Mouse (Mus musculus): ENCODE results near the gene Trim26. TPM values are rescaled to one million over a fixed set of nuclear protein-coding genes. Genes with fewer than 3 reads are reported as not detected.

Gene Trim26
- polyA plus RNA-seq (2012; fragmentation: generic; extraction: Trizol): 10 to 100 TPM in 1 of 2 experiments, 1 to 10 TPM in 1; 8.2 to 32.7 TPM

GRCm38 (mm10) chr17:36836874-36837647 is at the start of gene Trim26:
Gene Trim26, plus strand, starts transcription at chr17:36837134.

GRCm38 (mm10) chr17:36811871-36812270 is 25.1 kb upstream of the Trim26 start, which contains the start of gene H2-M10.6:
Gene H2-M10.6, plus strand, starts transcription at chr17:36812171.

GRCm38 (mm10) chr17:36866719-36867527 is 30.0 kb downstream of the Trim26 start, which contains the start of gene Trim15:
Gene Trim15, minus strand, starts transcription at chr17:36867210.

GRCm38 (mm10) chr17:36869284-36869954 is 32.5 kb downstream of the Trim26 start, which contains the start of gene Trim10:
Gene Trim10, plus strand, starts transcription at chr17:36869574.

GRCm38 (mm10) chr17:36890073-36890903 is 53.4 kb downstream of the Trim26 start, which contains the start of gene Trim40:
Gene Trim40, minus strand, starts transcription at chr17:36890123.

GRCm38 (mm10) chr17:36897552-36898205 is 60.7 kb downstream of the Trim26 start, which contains the start of gene Trim31:
Gene Trim31, plus strand, starts transcription at chr17:36898118.

Other genes with a start within 250 kb of the Trim26 start
- not detected for gene H2-M9, start 194.5 kb upstream of the Trim26 start, polyA plus RNA-seq (2012; fragmentation: generic; extraction: Trizol)
- not detected for gene H2-M1, start 164.9 kb upstream of the Trim26 start, polyA plus RNA-seq (2012; fragmentation: generic; extraction: Trizol)
- not detected for gene H2-M10.5, start 64.2 kb upstream of the Trim26 start, polyA plus RNA-seq (2012; fragmentation: generic; extraction: Trizol)
- not detected for gene H2-M10.6, start 25.0 kb upstream of the Trim26 start, polyA plus RNA-seq (2012; fragmentation: generic; extraction: Trizol)
- gene Trim15, start 30.1 kb downstream of the Trim26 start, polyA plus RNA-seq (2012; fragmentation: generic; extraction: Trizol): not detected
- under 1 TPM in 1 of 2 experiments, not detected in 1; 0.01 TPM for gene Trim10, start 32.4 kb downstream of the Trim26 start, polyA plus RNA-seq (2012; fragmentation: generic; extraction: Trizol)
- gene Trim40, start 53.0 kb downstream of the Trim26 start, polyA plus RNA-seq (2012; fragmentation: generic; extraction: Trizol): not detected
- not detected for gene Trim31, start 61.0 kb downstream of the Trim26 start, polyA plus RNA-seq (2012; fragmentation: generic; extraction: Trizol)
- under 1 TPM; 0.05 to 0.08 TPM for gene Rnf39, start 105.8 kb downstream of the Trim26 start, polyA plus RNA-seq (2012; fragmentation: generic; extraction: Trizol)
- 100 to 1,000 TPM; 197 to 372 TPM for gene Ppp1r11, start 114.6 kb downstream of the Trim26 start, polyA plus RNA-seq (2012; fragmentation: generic; extraction: Trizol)
- 100 to 1,000 TPM in 1 of 2 experiments, 10 to 100 TPM in 1; 84.4 to 119 TPM for gene Znrd1, start 121.4 kb downstream of the Trim26 start, polyA plus RNA-seq (2012; fragmentation: generic; extraction: Trizol)
- 1 to 10 TPM in 1 of 2 experiments, under 1 TPM in 1; 0.77 to 7.1 TPM for gene Znrd1as, start 121.5 kb downstream of the Trim26 start, polyA plus RNA-seq (2012; fragmentation: generic; extraction: Trizol)
- not detected for gene 2410137M14Rik, start 144.1 kb downstream of the Trim26 start, polyA plus RNA-seq (2012; fragmentation: generic; extraction: Trizol)
- under 1 TPM in 1 of 2 experiments, not detected in 1; 0.40 TPM for gene H2-M5, start 152.4 kb downstream of the Trim26 start, polyA plus RNA-seq (2012; fragmentation: generic; extraction: Trizol)
- 1 to 10 TPM; 4.6 to 6.5 TPM for gene Zfp57, start 164.0 kb downstream of the Trim26 start, polyA plus RNA-seq (2012; fragmentation: generic; extraction: Trizol)
- gene Mog, start 186.3 kb downstream of the Trim26 start, polyA plus RNA-seq (2012; fragmentation: generic; extraction: Trizol): under 1 TPM in 1 of 2 experiments, not detected in 1; 0.04 TPM
- 10 to 100 TPM in 1 of 2 experiments, 1 to 10 TPM in 1; 2.5 to 13.3 TPM for gene Gabbr1, start 208.8 kb downstream of the Trim26 start, polyA plus RNA-seq (2012; fragmentation: generic; extraction: Trizol)